Mouse (Mus musculus) heart, embryonic 11.5 days (tissue): ENCODE data around the gene Rnase2a. TPM values are rescaled to one million over a fixed set of nuclear protein-coding genes. Genes with fewer than 3 reads are reported as not detected.
"Not testable (repeated sequence)": the region's sequence is repeated elsewhere in the genome, so short reads cannot be mapped to it uniquely, and the experiment has no call there.

Source experiments
- ATAC-seq: fragments of 200-750 bp; cut with Nextera tagmentation; replicated peaks from 2 replicates; pipeline ENCODE4 v1.8.0; 2017; ENCODE audit warnings: moderate library complexity; ENCODE audit not compliant: insufficient number of reproducible peaks, low FRiP score, low TSS enrichment
- H3K27ac ChIP-seq: fragments of 300-500 bp; sonication (generic); 2 replicates; pipeline ENCODE4 v1.5.1; 2014; ENCODE audit warnings: mild to moderate bottlenecking, low read depth, low read length
- H3K27me3 ChIP-seq: fragments of 300-500 bp; sonication (generic); 2 replicates; pipeline ENCODE4 v1.6.1; 2014; ENCODE audit warnings: mild to moderate bottlenecking, low read length, mixed read lengths; ENCODE audit not compliant: control insufficient read depth, insufficient read depth
- H3K36me3 ChIP-seq: fragments of 300-500 bp; sonication (generic); 2 replicates; pipeline ENCODE4 v1.6.1; 2014; ENCODE audit warnings: mild to moderate bottlenecking, low read length, moderate library complexity, mixed read lengths; ENCODE audit not compliant: control insufficient read depth, insufficient read depth
- H3K4me1 ChIP-seq: fragments of 300-500 bp; sonication (generic); 2 replicates; pipeline ENCODE4 v1.6.1; 2014; ENCODE audit warnings: low read length; ENCODE audit not compliant: control insufficient read depth, insufficient read depth
- H3K4me2 ChIP-seq: fragments of 300-500 bp; sonication (generic); 2 replicates; pipeline ENCODE4 v1.6.1; 2014; ENCODE audit warnings: mild to moderate bottlenecking, moderate library complexity
- H3K4me3 ChIP-seq: fragments of 300-500 bp; sonication (generic); 2 replicates; pipeline ENCODE4 v1.5.1; 2014; ENCODE audit warnings: low read depth, low read length
- H3K9ac ChIP-seq: fragments of 300-500 bp; sonication (generic); 2 replicates; pipeline ENCODE4 v1.6.1; 2014; ENCODE audit warnings: mild to moderate bottlenecking, low read depth, low read length, moderate library complexity
- H3K9me3 ChIP-seq: fragments of 300-500 bp; sonication (generic); replicated peaks from 2 replicates; pipeline ENCODE4 v1.6.1; 2016; ENCODE audit warnings: low read length; ENCODE audit not compliant: control insufficient read depth
- WGBS: fragments of 180-500 bp; shearing (Covaris S2); extraction: QIAGEN DNeasy Blood & Tissue Kit; methylation state at CpG from one replicate; pipeline ENCODE4 v1.1.7; 2014; ENCODE audit not compliant: insufficient replicate concordance; 5-methylcytosine and 5-hydroxymethylcytosine counted together
- polyA plus RNA-seq: library from polyadenylated mRNA; unstranded; fragments of >200 nt; fragmentation: Nextera tagmentation; extraction: Ambion mirVana; gene quantifications from 2 replicates; pipeline ENCODE4 v1.2.1, GENCODE M21; 2014

The Rnase2a gene
- polyA plus RNA-seq, 1 experiment from 2014 or later: not detected

DNA sequence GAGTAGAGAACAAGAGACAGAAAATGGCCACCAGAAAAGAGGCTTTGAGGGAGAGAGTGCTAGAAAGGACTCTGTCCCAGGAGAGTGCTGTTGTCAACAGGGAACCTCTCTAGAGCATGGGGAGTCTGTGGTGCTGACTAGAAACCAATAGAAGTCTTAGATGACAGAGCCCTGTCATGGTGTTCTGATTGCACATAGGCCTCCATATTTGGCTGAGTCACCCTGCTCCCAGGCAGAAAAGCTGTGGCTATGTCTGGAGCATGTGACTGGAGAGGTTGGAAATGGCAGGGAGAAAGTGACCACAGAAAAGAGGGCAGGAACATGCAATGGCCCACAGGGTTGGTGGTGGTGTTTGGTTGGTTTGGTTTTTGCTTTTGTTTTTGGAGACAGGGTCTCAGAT lies 3.7 kb downstream of the Rnase2a start:
- not testable (repeated sequence) for H3K27ac ChIP-seq, H3K9me3 ChIP-seq, ATAC-seq, H3K4me2 ChIP-seq, H3K27me3 ChIP-seq, H3K9ac ChIP-seq, H3K4me3 ChIP-seq, H3K4me1 ChIP-seq, H3K36me3 ChIP-seq

DNA sequence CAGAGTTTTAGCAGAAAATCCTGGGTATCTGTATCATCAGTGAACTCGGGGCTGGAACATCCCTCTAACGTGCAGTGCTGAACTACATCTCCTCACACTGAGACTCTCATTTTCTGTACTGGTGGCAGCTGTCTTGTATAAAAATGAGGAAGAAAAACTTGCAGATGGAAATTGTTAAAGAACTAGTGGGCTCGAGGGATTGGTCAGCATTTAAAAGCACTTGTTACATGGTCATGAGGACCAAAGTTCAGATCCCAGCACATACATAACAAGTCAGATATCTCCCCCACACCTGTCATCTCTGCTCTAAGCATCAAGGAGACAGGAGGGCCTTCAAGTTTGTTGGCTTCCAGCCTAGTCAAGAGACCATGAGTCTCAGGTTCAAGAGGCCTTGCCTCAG lies 5.6 kb downstream of the Rnase2a start:
- no peaks in the 10 kb centered on the region for H3K4me1 ChIP-seq
- H3K9ac ChIP-seq: no peak overlapping the region
- H3K4me3 ChIP-seq: no peak overlapping the region
- WGBS: 71% methylated on average over 3 of the region's 3 CpGs
- no peak for ATAC-seq
- H3K4me2 ChIP-seq: no peak overlapping the region
- H3K27me3 ChIP-seq: no peaks in the 10 kb centered on the region
- H3K36me3 ChIP-seq: no peaks in the 10 kb centered on the region
- H3K27ac ChIP-seq: no peak overlapping the region
- H3K9me3 ChIP-seq: no peaks in the 10 kb centered on the region

DNA sequence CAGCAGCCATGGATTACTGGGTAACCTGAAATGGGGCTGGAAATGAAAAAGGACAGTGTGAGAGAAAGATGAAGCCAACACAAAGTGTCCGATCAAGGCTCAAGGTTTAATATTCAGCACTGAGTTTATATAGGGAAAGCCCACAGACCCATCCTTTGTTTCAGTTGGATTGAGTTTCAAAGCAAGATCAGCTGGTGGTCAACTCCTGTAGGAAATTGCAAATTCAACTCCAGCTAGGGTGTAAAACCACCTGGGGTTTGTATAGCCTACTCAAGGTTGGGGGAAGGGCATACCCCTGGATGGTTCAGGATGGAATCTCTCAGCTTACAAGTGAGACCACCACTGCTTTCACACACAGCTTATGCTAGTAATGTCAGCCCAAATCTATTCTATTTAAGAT lies 8.2 kb downstream of the Rnase2a start:
- no peaks in the 10 kb centered on the region for H3K4me1 ChIP-seq
- no peak overlapping the region for H3K4me3 ChIP-seq
- H3K27me3 ChIP-seq: no peaks in the 10 kb centered on the region
- no peak for ATAC-seq
- no peak overlapping the region for H3K4me2 ChIP-seq
- H3K9me3 ChIP-seq: no peaks in the 10 kb centered on the region
- no peak overlapping the region for H3K27ac ChIP-seq
- WGBS: 64% methylated on average over 1 of the region's 1 CpGs
- no peak overlapping the region for H3K9ac ChIP-seq
- no peaks in the 10 kb centered on the region for H3K36me3 ChIP-seq

DNA sequence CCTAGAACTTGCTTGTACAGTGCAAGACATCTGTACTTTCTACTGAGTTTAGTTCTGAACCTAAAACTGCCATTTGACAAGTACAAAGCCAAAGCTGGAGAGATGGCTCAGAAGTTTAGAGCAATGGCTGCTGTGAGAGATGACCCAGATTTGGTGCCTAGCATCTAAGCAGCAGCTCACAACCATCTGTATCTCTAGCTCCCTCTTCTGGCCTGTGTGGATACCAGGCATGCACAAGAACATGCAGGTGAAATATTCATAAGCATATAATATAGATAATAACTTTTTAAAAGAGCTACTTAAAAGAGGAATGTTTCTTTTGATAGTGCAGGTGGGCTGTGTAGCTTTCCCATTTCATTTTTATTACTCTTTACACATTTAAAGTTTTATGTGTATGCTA lies 15.0 kb downstream of the Rnase2a start:
- no peaks in the 10 kb centered on the region for H3K4me1 ChIP-seq
- H3K36me3 ChIP-seq: no peaks in the 10 kb centered on the region
- H3K4me2 ChIP-seq: no peak overlapping the region
- no peak overlapping the region for H3K4me3 ChIP-seq
- H3K9ac ChIP-seq: no peak overlapping the region
- no peak for ATAC-seq
- no peaks in the 10 kb centered on the region for H3K27me3 ChIP-seq
- H3K9me3 ChIP-seq: no peaks in the 10 kb centered on the region
- no peak overlapping the region for H3K27ac ChIP-seq

DNA sequence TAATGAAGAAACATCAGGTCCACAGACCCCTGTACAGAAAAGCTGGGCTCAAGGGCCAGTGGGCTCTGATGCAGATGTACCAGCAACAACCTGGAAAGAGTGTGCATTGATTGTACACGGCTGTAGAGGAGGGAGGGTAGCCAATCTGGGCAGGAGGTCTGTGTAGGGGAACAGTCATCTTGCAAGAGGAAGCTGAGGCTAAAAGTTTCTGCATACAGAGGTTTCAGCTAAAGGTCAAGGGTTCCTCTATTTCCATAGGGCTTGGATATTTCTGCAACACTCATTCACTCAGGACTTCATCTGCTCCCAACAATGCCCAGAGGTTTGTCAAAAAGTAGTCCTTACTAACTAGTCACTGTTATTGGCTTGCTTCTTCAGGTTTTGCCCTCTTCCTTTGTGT lies 18.4 kb downstream of the Rnase2a start:
- 70% methylated on average over 1 of the region's 1 CpGs for WGBS
- not testable (repeated sequence) for H3K4me2 ChIP-seq, H3K27ac ChIP-seq, H3K9ac ChIP-seq, H3K4me3 ChIP-seq, H3K9me3 ChIP-seq, ATAC-seq, H3K36me3 ChIP-seq, H3K4me1 ChIP-seq, H3K27me3 ChIP-seq

DNA sequence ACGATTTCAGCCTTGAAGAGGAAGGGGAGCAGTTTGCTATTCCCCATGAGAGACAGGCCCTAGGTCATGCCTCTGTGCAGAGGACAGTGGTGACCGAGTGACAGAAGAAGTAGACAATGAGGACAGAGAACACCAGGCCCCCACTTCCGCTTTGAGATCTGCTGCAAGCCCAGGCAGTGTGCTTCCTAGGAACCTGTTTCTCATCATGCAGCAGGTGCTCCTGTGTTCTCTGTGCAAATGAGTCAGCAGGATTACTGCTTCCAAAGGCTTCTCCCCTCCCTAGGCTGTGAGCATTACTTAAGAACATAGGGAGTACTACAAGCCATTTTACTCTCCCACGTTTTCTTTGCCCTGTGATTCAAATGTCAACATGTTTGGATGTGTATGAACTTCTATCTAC lies 26.3 kb downstream of the Rnase2a start:
- not testable (repeated sequence) for H3K27ac ChIP-seq, ATAC-seq, H3K27me3 ChIP-seq, H3K4me3 ChIP-seq, H3K4me1 ChIP-seq, H3K9me3 ChIP-seq, H3K9ac ChIP-seq, H3K4me2 ChIP-seq, H3K36me3 ChIP-seq
- 47% methylated on average over 4 of the region's 4 CpGs for WGBS

DNA sequence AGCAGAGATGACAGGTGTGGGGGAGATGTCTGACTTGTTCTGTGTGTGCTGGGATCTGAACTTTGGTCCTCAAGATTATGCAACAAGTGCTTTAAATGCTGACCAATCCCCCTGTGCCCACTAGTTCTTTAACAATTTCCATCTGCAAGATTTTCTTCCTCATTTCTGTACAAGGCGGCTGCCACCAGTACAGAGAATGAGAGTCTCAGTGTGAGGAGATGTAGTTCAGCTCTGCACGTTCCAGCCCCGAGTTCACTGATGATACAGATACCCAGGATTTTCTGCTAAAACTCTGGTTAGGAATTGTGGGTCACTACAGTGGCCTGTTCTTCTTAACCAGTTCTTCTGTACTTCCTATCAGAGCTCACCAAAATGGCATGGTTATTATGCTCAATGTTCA lies 35.8 kb downstream of the Rnase2a start:
- H3K9me3 ChIP-seq, H3K36me3 ChIP-seq, H3K9ac ChIP-seq, H3K27me3 ChIP-seq, ATAC-seq, H3K4me3 ChIP-seq, H3K4me2 ChIP-seq, H3K27ac ChIP-seq, H3K4me1 ChIP-seq: not testable (repeated sequence)
- WGBS: 86% methylated on average over 3 of the region's 3 CpGs

Other genes starting within 250 kb of the Rnase2a start
- 0.23 and 0.24 TPM in 2 replicates for gene Rnase10, start 248.4 kb downstream of the Rnase2a start, polyA plus RNA-seq
- gene Rnase9, start 214.2 kb downstream of the Rnase2a start, polyA plus RNA-seq: not detected in 2 replicates
- gene Rnase11, start 205.9 kb downstream of the Rnase2a start, polyA plus RNA-seq: not detected in 2 replicates
- 0.46 TPM in 1 of 2 replicates, not detected in the other for gene Rnase12, start 198.5 kb downstream of the Rnase2a start, polyA plus RNA-seq
- not detected in 2 replicates for gene Olfr750, start 181.7 kb downstream of the Rnase2a start, polyA plus RNA-seq
- 11.5 and 12.6 TPM in 2 replicates for gene Rnase4, start 165.0 kb downstream of the Rnase2a start, polyA plus RNA-seq
- 2.1 and 2.8 TPM in 2 replicates for gene Ang, start 165.0 kb downstream of the Rnase2a start, polyA plus RNA-seq
- not detected in 2 replicates for gene Eddm3b, start 141.7 kb downstream of the Rnase2a start, polyA plus RNA-seq
- not detected in 2 replicates for gene Rnase6, start 132.2 kb downstream of the Rnase2a start, polyA plus RNA-seq
- not detected in 2 replicates for gene Rnase1, start 109.3 kb downstream of the Rnase2a start, polyA plus RNA-seq
- gene Rnase2b, start 93.9 kb downstream of the Rnase2a start, polyA plus RNA-seq: not detected in 2 replicates
- gene Ang2, start 57.0 kb downstream of the Rnase2a start, polyA plus RNA-seq: not detected in 2 replicates
- not detected in 2 replicates for gene Ear14, start 52.7 kb downstream of the Rnase2a start, polyA plus RNA-seq
- not detected in 2 replicates for gene Gm7247, start 105.6 kb upstream of the Rnase2a start, polyA plus RNA-seq
- not detected in 2 replicates for gene Vmn2r88, start 154.7 kb upstream of the Rnase2a start, polyA plus RNA-seq
- gene Vmn2r89, start 195.7 kb upstream of the Rnase2a start, polyA plus RNA-seq: not detected in 2 replicates